Mouse (Mus musculus): ENCODE data around the gene Snx32. TPM values are rescaled to one million over a fixed set of nuclear protein-coding genes. Genes with fewer than 3 reads are reported as not detected.

Gene Snx32
- polyA plus RNA-seq, 1 experiment, result 34.1 TPM

DNA sequence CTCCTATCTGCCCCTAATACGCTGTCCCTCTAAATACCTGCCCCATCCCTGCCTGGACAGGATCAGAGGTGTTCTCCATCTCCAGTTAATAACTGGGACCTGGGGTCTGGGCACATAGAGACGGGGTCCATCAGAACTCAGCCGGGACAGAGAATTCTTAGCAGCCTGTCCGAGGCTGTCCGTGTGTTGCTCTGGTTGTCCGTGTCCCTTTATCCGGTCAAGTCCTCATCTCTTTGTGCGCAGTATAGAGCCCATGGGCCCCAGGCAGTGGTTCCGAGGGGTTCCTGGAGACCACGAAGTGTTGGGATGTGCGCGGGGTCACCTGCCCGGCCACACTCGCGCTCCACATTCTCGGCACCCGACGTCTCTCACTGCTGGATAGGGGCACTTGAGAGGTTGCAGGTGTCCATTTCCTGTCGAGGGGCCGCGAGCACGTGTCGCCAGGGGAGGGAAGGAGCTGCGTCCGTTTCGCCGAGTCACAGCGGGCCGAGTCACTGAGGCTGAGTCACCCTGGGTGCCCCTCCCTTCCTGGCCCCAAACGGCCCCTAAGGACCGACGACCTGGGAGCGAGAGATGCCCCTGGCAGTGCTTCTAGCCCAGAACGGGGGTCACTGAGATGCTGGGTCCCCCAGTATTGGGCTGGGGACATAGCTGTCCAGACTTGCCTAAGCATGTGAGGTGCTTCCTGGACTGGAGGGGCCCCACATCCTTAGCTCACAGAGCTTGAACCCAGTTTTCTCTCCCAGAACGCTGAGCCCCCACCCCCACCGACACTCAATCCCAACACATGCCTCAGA lies 61.8 kb downstream of the Snx32 start:
- Histone ChIP-seq H3K4me3 (ENCODE audit: insufficient read depth, low read length) (peak overlapping the region; percentile 73), H3K4me1 (ENCODE audit: control insufficient read depth, insufficient read depth, low read length) (peaks cover 5% of the 10 kb centered on the region), H3K27ac (ENCODE audit: insufficient read depth, low read depth, low read length) (no peak overlapping the region)
- no peak for TF ChIP-seq POLR2A (IDR thresholded peaks at IDR 0.05; ENCODE audit: borderline replicate concordance, low read depth, low read length)
- no peak for TF ChIP-seq CTCF (IDR thresholded peaks at IDR 0.05; ENCODE audit: low read depth, low read length)

GRCm38 (mm10) chr19:5447515-5448353 lies 62.6 kb downstream of the Snx32 start, which contains the start of gene Fosl1:
Gene Fosl1 (plus strand): TSS chr19:5447547.
- TF ChIP-seq CTCF (IDR thresholded peaks at IDR 0.05; ENCODE audit: low read depth, low read length) (no peak), POLR2A (IDR thresholded peaks at IDR 0.05; ENCODE audit: borderline replicate concordance, low read depth, low read length) (no peak)
- Histone ChIP-seq H3K4me1 (ENCODE audit: control insufficient read depth, insufficient read depth, low read length) (peaks cover 5% of the 10 kb centered on the region), H3K27ac (ENCODE audit: insufficient read depth, low read depth, low read length) (no peak within 1 kb of the TSS), H3K4me3 (ENCODE audit: insufficient read depth, low read length) (peak within 1 kb of the TSS; percentile 73)

DNA sequence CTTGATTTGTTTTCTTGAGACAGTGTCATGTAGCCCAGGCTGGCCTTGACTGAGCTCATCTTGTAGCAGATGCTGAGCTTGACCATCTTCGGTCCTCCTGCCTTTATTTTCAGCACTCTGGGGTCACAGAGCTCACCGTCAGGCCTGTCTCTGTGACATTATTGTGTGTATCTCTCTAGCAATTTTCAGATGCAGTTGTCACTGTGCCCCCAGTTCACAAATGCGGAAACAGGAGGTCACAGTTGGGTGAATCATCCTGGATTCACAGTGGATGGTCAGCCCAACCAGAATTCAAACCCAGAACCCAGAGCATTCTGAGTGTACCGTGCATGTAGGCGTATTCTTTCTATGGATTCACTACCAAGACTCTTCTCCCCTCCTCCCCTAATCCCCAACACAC lies 64.6 kb downstream of the Snx32 start:
- Histone ChIP-seq H3K27ac (ENCODE audit: insufficient read depth, low read depth, low read length) (no peak overlapping the region), H3K4me1 (ENCODE audit: control insufficient read depth, insufficient read depth, low read length) (peaks cover 5% of the 10 kb centered on the region), H3K4me3 (ENCODE audit: insufficient read depth, low read length) (no peak overlapping the region)
- TF ChIP-seq CTCF (IDR thresholded peaks at IDR 0.05; ENCODE audit: low read depth, low read length) (no peak), POLR2A (IDR thresholded peaks at IDR 0.05; ENCODE audit: borderline replicate concordance, low read depth, low read length) (no peak)

DNA sequence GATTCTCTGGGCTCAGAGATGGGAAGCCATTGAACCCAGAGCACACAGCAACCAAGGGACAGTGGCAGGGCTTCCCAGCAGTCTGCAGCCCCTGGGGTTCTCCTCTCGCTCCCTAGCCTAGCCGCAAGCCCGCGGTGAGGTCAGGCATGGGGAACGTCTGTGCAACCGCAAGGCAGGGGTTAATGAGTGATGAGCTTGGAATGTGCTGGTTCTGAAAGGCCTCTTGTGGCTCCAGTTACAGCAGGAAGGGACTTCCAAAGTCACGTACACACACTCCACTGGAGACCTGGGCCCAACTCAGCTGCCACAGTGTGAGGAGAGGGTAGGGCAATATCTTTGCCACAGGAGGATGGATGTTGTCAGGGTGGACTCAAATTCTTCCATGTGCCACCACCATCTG lies 65.4 kb downstream of the Snx32 start:
- Histone ChIP-seq H3K27ac (ENCODE audit: insufficient read depth, low read depth, low read length) (no peak overlapping the region), H3K4me3 (ENCODE audit: insufficient read depth, low read length) (no peak overlapping the region), H3K4me1 (ENCODE audit: control insufficient read depth, insufficient read depth, low read length) (peaks cover 5% of the 10 kb centered on the region)
- TF ChIP-seq CTCF (IDR thresholded peaks at IDR 0.05; ENCODE audit: low read depth, low read length), result no peak
- TF ChIP-seq POLR2A (IDR thresholded peaks at IDR 0.05; ENCODE audit: borderline replicate concordance, low read depth, low read length), result no peak

- no peak overlapping the region for H3K27ac ChIP-seq (ENCODE audit: insufficient read depth, low read depth, low read length)
- H3K4me1 ChIP-seq (ENCODE audit: control insufficient read depth, insufficient read depth, low read length), result peaks cover 5% of the 10 kb centered on the region
- TF ChIP-seq CTCF (IDR thresholded peaks at IDR 0.05; ENCODE audit: low read depth, low read length), result no peak
- no peak for TF ChIP-seq POLR2A (IDR thresholded peaks at IDR 0.05; ENCODE audit: borderline replicate concordance, low read depth, low read length)
- H3K4me3 ChIP-seq (ENCODE audit: insufficient read depth, low read length), result no peak overlapping the region
Observed at GRCm38 (mm10) chr19:5444371-5444908, 65.9 kb downstream of the Snx32 start.

Other genes starting within 250 kb of the Snx32 start
- gene Pacs1, start 237.4 kb downstream of the Snx32 start, polyA plus RNA-seq (2012; ENCODE audit: insufficient read depth, insufficient read length, missing spikeins), result 25.2 and 32.7 TPM in 2 replicates
- 141 and 143 TPM in 2 replicates for gene Sf3b2, start 215.1 kb downstream of the Snx32 start, polyA plus RNA-seq (2012; ENCODE audit: insufficient read depth, insufficient read length, missing spikeins)
- not detected in 2 replicates for gene Gal3st3, start 212.2 kb downstream of the Snx32 start, polyA plus RNA-seq (2012; ENCODE audit: insufficient read depth, insufficient read length, missing spikeins)
- not detected in 2 replicates for gene Catsper1, start 174.8 kb downstream of the Snx32 start, polyA plus RNA-seq (2012; ENCODE audit: insufficient read depth, insufficient read length, missing spikeins)
- not detected in 2 replicates for gene Cst6, start 161.0 kb downstream of the Snx32 start, polyA plus RNA-seq (2012; ENCODE audit: insufficient read depth, insufficient read length, missing spikeins)
- 20.8 and 26.3 TPM in 2 replicates for gene Eif1ad, start 143.8 kb downstream of the Snx32 start, polyA plus RNA-seq (2012; ENCODE audit: insufficient read depth, insufficient read length, missing spikeins)
- 102 and 103 TPM in 2 replicates for gene Banf1, start 143.4 kb downstream of the Snx32 start, polyA plus RNA-seq (2012; ENCODE audit: insufficient read depth, insufficient read length, missing spikeins)
- 103 and 110 TPM in 2 replicates for gene Sart1, start 121.8 kb downstream of the Snx32 start, polyA plus RNA-seq (2012; ENCODE audit: insufficient read depth, insufficient read length, missing spikeins)
- gene Tsga10ip, start 108.0 kb downstream of the Snx32 start, polyA plus RNA-seq (2012; ENCODE audit: insufficient read depth, insufficient read length, missing spikeins), result not detected in 2 replicates
- 160 and 167 TPM in 2 replicates for gene Drap1, start 85.6 kb downstream of the Snx32 start, polyA plus RNA-seq (2012; ENCODE audit: insufficient read depth, insufficient read length, missing spikeins)
- gene AI837181, start 85.4 kb downstream of the Snx32 start, polyA plus RNA-seq (2012; ENCODE audit: insufficient read depth, insufficient read length, missing spikeins), result 47.5 and 53.7 TPM in 2 replicates
- gene Fosl1, start 63.0 kb downstream of the Snx32 start, polyA plus RNA-seq (2012; ENCODE audit: insufficient read depth, insufficient read length, missing spikeins), result 0.50 and 1.6 TPM in 2 replicates
- gene Ccdc85b, start 52.6 kb downstream of the Snx32 start, polyA plus RNA-seq (2012; ENCODE audit: insufficient read depth, insufficient read length, missing spikeins), result 3.6 and 4.2 TPM in 2 replicates
- 69.7 and 70.6 TPM in 2 replicates for gene Fibp, start 49.9 kb downstream of the Snx32 start, polyA plus RNA-seq (2012; ENCODE audit: insufficient read depth, insufficient read length, missing spikeins)
- not detected in 2 replicates for gene Ctsw, start 42.0 kb downstream of the Snx32 start, polyA plus RNA-seq (2012; ENCODE audit: insufficient read depth, insufficient read length, missing spikeins)
- gene Efemp2, start 36.6 kb downstream of the Snx32 start, polyA plus RNA-seq (2012; ENCODE audit: insufficient read depth, insufficient read length, missing spikeins), result 9.1 and 11.3 TPM in 2 replicates
- gene Mus81, start 22.1 kb downstream of the Snx32 start, polyA plus RNA-seq (2012; ENCODE audit: insufficient read depth, insufficient read length, missing spikeins), result 16.7 and 19.8 TPM in 2 replicates
- gene Cfl1, start 20.1 kb downstream of the Snx32 start, polyA plus RNA-seq (2012; ENCODE audit: insufficient read depth, insufficient read length, missing spikeins), result 1,898 and 2,021 TPM in 2 replicates
- gene 1700020D05Rik, start 6.8 kb downstream of the Snx32 start, polyA plus RNA-seq (2012; ENCODE audit: insufficient read depth, insufficient read length, missing spikeins), result 5.1 and 7.7 TPM in 2 replicates
- gene Ovol1, start 50.1 kb upstream of the Snx32 start, polyA plus RNA-seq (2012; ENCODE audit: insufficient read depth, insufficient read length, missing spikeins), result not detected in 2 replicates
- gene Ap5b1, start 57.5 kb upstream of the Snx32 start, polyA plus RNA-seq (2012; ENCODE audit: insufficient read depth, insufficient read length, missing spikeins), result 13.5 and 14.4 TPM in 2 replicates
- gene Rnaseh2c, start 91.3 kb upstream of the Snx32 start, polyA plus RNA-seq (2012; ENCODE audit: insufficient read depth, insufficient read length, missing spikeins), result 82.4 and 102 TPM in 2 replicates
- gene Kat5, start 99.7 kb upstream of the Snx32 start, polyA plus RNA-seq (2012; ENCODE audit: insufficient read depth, insufficient read length, missing spikeins), result 56.1 and 56.6 TPM in 2 replicates
- gene Rela, start 126.9 kb upstream of the Snx32 start, polyA plus RNA-seq (2012; ENCODE audit: insufficient read depth, insufficient read length, missing spikeins), result 77.1 and 93.4 TPM in 2 replicates
- 93.4 and 117 TPM in 2 replicates for gene Sipa1, start 153.2 kb upstream of the Snx32 start, polyA plus RNA-seq (2012; ENCODE audit: insufficient read depth, insufficient read length, missing spikeins)
- 79.9 and 99.1 TPM in 2 replicates for gene Map3k11, start 178.2 kb upstream of the Snx32 start, polyA plus RNA-seq (2012; ENCODE audit: insufficient read depth, insufficient read length, missing spikeins)
- 43.3 and 54.9 TPM in 2 replicates for gene Pcnx3, start 178.4 kb upstream of the Snx32 start, polyA plus RNA-seq (2012; ENCODE audit: insufficient read depth, insufficient read length, missing spikeins)
- not detected in 2 replicates for gene Kcnk7, start 193.8 kb upstream of the Snx32 start, polyA plus RNA-seq (2012; ENCODE audit: insufficient read depth, insufficient read length, missing spikeins)
- gene Ehbp1l1, start 215.8 kb upstream of the Snx32 start, polyA plus RNA-seq (2012; ENCODE audit: insufficient read depth, insufficient read length, missing spikeins), result 123 and 125 TPM in 2 replicates
- 167 and 176 TPM in 2 replicates for gene Fam89b, start 219.1 kb upstream of the Snx32 start, polyA plus RNA-seq (2012; ENCODE audit: insufficient read depth, insufficient read length, missing spikeins)
- gene Ltbp3, start 230.4 kb upstream of the Snx32 start, polyA plus RNA-seq (2012; ENCODE audit: insufficient read depth, insufficient read length, missing spikeins), result 11.4 and 15.7 TPM in 2 replicates